Mouse (Mus musculus): ENCODE results near the gene Wwtr1.

DNA sequence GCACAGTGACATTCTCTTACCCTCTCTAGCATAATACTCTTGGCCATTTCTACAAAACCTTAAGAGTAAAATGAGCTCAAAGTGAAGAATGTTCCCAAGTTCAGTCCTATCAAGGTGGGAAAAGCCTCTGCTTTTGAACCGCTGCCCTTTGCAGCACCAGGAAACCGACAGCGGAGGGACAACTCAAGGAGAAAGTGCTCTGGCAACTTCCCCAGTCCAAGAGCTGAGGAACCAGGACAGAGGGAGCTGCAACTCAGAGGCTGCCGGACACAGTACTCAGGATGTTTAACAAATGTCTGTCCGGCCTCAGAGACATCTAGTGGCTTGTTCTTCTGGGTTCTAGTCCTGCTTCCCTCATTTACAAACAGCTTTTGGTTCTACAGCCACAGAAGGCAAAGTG is 93.7 kb downstream of the Wwtr1 start:
- no peak for TF ChIP-seq CTCF (IDR thresholded peaks at IDR 0.05; ENCODE audit: low read depth, low read length)
- no peak for TF ChIP-seq POLR2A (IDR thresholded peaks at IDR 0.05; ENCODE audit: extremely low read depth, insufficient read depth, low read length)

All from liver, adult 2 months (tissue).